Mouse (Mus musculus): ENCODE data around the gene Fuz.

Gene Fuz

GRCm38 (mm10) chr7:44891611-44892010 is 4.3 kb upstream of the Fuz start:
- DNase-seq, result no peak

- peak; percentile 89 for DNase-seq
Measured at GRCm38 (mm10) chr7:44892276-44892921, 3.5 kb upstream of the Fuz start, which contains the start of gene Med25. TSS of gene Med25 (minus strand) at chr7:44892712.

GRCm38 (mm10) chr7:44893197-44893596 is 2.7 kb upstream of the Fuz start:
- DNase-seq, result no peak

GRCm38 (mm10) chr7:44894175-44894574 is 1.7 kb upstream of the Fuz start:
- no peak for DNase-seq

GRCm38 (mm10) chr7:44895206-44895592 is 680 bp upstream of the Fuz start:
- no peak for DNase-seq

- DNase-seq, result no peak
Measured at GRCm38 (mm10) chr7:44896499-44896898, 620 bp downstream of the Fuz start.

DNA sequence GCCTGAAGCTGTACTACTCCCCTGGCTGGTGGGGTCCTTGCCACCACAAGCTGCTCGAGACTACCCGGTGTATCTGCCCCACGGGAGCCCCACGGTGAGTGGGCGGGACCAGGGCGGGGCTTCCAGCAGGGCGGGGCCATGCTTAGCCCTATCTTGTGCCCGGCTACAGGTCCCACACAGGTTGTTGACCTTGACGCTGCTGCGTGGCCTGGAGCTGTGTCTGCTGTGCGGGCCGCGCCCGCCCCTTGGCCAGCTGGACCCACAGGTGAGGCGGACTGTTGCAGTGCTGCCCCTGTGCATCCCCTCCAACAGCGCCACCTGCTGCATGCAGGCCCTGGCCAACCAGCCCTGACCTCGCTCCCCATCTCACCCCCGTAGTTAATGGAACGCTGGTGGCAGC is 2.7 kb downstream of the Fuz start:
- DNase-seq, result peak; percentile 32

DNA sequence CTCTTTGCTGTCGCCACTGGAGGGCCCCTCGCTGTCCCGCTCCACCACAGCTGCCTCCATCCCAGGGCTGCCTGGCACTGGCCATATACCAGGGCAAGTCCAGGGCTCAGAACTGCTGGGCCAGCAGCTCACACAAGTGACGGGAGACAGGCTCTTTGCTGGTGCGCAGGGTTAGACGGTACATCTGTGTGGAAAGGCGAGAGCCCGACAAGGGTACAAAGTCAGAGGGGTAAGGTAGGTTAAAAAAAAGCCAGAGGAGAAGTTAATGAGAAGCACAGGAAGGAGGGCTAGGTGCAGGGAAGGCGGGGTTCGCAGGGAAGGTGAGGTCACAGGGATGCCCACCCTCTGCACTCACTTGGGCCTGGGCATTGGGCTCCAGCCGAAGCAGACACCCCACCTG is 4.8 kb downstream of the Fuz start:
- DNase-seq, result peak; percentile 27

DNA sequence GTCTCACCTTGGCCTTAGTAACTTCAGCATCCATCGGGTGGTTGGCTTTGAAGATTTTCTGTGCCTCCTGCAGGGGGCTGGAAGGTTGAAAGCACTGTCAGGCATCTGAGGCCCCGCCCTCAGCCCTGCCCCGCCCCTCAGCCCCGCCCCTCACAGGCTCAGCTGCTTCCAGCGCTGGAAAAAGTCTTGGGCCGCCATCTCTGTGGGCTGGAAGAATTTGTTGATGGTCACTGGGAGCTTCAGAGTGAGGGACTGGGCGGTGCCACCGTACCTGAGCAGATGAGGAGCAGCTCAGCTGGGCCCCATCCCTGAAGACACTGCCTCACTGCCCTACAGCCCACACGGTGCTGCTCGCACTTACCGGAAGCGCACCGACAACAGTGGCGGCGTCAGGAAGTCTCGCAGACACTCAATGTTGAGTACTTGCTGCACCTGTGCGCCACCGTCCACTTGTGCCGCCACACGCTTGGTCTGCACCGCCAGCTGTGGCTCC is 5.4 kb downstream of the Fuz start:
- DNase-seq, result peak; percentile 78

DNA sequence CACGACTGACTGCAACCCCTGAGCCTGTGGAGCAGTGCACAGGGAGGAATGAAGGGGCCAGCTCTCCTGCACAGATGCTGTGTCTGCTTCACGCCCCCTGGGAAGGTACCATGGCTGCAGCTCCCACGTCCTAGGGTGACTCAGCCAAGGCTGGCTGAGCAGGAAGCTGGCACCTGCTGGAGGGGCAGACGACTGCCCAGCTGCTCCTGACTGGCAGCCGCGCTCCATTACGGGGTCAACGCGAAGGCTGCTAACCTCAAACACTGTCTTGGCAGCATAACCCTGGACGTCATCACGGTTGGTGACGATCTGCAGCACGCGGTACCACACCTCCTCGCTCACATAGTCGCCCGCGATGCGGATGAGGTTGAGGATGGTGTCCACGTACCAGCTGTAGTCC is 9.6 kb downstream of the Fuz start:
- DNase-seq, result no peak

GRCm38 (mm10) chr7:44908706-44909476 is 13.0 kb downstream of the Fuz start:
- peak; percentile 36 for DNase-seq

- DNase-seq, result no peak
Measured at GRCm38 (mm10) chr7:44914396-44914795, 18.5 kb downstream of the Fuz start.

DNA sequence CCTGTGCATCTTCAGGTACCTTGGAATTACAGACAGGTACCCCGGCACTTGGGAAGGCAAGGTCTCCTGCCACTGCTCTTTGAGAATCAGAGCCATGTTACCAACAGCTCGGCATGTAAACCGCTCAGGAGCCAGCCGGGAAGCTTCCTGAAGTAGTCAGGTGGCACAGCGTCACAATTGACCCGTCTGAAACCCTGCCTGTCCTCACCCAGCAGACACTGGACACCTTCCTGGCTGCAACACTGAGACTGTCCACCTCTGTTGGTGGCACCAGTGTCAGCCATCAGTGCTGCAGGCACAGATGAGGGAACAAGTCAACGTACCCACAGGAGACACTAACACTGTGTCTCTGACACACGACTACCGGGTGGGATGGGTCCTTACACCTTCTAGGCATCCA is 19.4 kb downstream of the Fuz start:
- no peak for DNase-seq

DNA sequence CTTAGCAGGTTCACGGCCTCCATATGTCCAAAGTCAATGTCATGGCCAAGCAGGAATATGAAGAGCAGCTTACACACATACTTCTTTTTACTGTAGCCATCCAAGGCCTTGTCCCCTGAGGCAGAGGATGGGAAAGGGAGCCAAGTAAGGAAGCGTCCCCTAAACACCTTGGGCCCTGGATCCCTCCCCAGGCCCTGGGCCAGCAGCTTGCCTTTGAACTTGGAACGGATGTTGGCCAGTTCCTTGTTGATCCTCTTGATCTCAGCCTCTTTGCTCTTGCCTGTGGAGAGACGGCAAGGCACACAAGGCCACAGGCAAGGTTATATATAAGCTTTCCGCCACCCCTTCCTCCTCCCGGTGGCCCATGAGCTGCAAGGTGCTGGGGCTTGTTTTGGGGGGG is 20.3 kb downstream of the Fuz start:
- no peak for DNase-seq

- DNase-seq, result no peak
Measured at GRCm38 (mm10) chr7:44916881-44917280, 21.0 kb downstream of the Fuz start.

- no peak for DNase-seq
Measured at GRCm38 (mm10) chr7:44918219-44918618, 22.3 kb downstream of the Fuz start.

DNA sequence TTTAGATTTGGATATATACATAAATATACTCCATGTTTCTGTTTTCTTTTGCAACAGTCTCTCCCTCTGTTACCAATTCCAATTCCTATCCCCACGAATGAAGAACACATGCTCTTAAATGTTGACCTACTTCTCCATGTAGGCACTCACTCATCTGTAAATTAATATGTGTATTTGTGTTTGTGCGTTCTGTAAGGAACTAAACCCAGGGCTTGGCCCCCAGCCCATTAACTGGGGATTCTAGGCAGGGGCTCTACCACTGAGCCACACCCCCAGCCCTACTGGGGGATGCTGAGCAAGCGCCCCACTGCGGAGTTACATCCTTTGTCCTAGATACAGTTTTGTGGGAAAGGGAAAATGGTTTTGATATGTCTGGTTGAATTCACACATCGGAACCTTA is 23.2 kb downstream of the Fuz start:
- DNase-seq, result no peak

- DNase-seq, result no peak
Measured at GRCm38 (mm10) chr7:44922530-44922929, 26.7 kb downstream of the Fuz start.

- DNase-seq, result peak; percentile 33
Measured at GRCm38 (mm10) chr7:44925468-44925867, 29.6 kb downstream of the Fuz start.

- no peak for DNase-seq
Measured at GRCm38 (mm10) chr7:44928570-44928969, 32.7 kb downstream of the Fuz start.

DNA sequence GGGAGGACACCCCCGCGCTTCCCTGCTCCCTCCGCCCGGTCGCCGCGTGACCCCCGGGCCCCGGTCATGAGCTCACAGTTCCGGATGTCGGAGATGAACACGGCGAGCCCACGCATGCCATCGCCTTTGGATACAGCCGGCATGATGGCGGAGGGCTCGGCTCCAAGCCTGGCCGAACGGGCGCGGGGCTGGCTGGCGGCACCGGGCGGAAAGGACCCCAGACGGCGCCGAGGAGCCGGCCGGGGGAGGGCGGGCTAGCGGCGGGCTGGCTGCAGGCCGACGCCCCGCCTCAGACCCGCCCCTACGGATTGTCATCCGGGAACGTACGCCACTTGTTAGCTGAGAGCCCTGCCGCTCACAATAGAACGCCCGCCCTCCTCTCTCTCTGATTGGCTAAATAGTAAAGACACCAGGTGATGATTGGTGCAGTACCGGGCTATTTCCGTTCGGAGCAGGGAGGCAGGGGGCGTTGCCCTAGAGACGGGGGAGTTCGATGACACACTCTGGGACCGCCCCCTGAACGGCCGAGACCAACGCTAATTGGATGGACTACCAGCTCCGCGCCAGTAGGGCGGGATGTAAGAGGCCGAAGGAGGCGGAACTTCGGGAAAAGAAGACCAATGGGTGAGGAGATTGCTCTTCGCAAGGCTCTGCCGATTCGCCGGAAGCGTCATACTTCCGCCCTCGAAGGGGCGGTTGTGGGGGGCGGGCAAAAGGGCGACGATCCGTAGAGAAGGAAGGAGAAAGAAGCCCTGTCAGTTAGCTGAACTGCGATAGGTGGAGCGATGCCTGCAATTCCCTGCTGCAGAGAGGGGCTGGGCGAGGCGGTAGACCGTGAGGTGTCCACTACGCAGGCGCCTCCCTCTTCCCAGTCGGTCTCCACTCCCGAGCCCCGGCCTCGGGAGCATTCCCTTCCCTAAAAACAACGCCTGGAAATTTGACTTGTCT is 33.6 kb downstream of the Fuz start, which contains the start of gene Ap2a1:
Gene Ap2a1, minus strand, starts transcription at position 293 of the 948 bp plus-strand sequence.
- DNase-seq, result peak; percentile 100

- no peak for DNase-seq
Measured at GRCm38 (mm10) chr7:44938680-44939079, 42.8 kb downstream of the Fuz start.

DNA sequence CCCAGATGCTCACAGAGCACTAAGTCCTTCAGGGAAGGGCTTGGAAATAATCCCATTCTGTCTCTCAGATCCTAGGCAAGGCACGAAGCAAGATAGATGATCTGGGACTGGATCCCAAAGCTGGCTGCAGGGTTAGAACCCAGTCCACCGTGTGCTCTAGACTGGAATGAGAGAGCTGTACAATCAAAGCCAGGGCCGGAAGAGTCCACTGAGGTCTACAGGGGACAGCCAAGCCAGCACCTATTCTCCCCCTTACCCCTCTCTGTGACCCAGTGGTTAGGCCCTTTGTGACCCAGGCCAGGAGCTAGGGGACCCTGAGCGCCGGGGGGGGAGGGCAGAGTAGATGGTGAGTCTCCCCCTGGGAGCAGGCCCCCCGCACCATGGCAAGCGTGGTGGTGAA is 47.0 kb downstream of the Fuz start, which contains the start of gene Tsks:
Gene Tsks, plus strand, starts transcription at position 301 of the 400 bp plus-strand sequence.
- DNase-seq, result no peak

Measured in thymus, postnatal 14 days (tissue).